Mouse (Mus musculus) hindbrain, embryonic 16.5 days (tissue): ENCODE measurements at regions not wholly inside any gene's neighbourhood (a gene's known extent, or its start where the extent isn't known, plus 50 kb on each side); places are given as distances from the start of the nearest gene placed in this dataset.

Experiments
- ATAC-seq: fragments of 200-750 bp; cut with Nextera tagmentation; 2 replicates; pipeline ENCODE4 v1.8.0; 2017; ENCODE audit warnings: moderate TSS enrichment, moderate library complexity
- H3K27ac ChIP-seq: fragments of 300-500 bp; sonication (generic); 2 replicates; pipeline ENCODE4 v1.5.1; 2014; ENCODE audit warnings: low read depth, mild to moderate bottlenecking, control low read depth, low read length, moderate library complexity
- H3K27me3 ChIP-seq: fragments of 300-500 bp; sonication (generic); replicated peaks from 2 replicates; pipeline ENCODE4 v1.6.1; 2014; ENCODE audit warnings: low read length; ENCODE audit not compliant: control insufficient read depth, insufficient read depth
- H3K36me3 ChIP-seq: fragments of 300-500 bp; sonication (generic); 2 replicates; pipeline ENCODE4 v1.6.1; 2014; ENCODE audit warnings: mild to moderate bottlenecking, low read length, moderate library complexity, mixed read lengths; ENCODE audit not compliant: control insufficient read depth, insufficient read depth
- H3K4me1 ChIP-seq: fragments of 300-500 bp; sonication (generic); 2 replicates; pipeline ENCODE4 v1.6.1; 2014; ENCODE audit warnings: low read depth, low read length; ENCODE audit not compliant: control insufficient read depth, insufficient read depth
- H3K4me2 ChIP-seq: fragments of 300-500 bp; sonication (generic); 2 replicates; pipeline ENCODE4 v1.6.1; 2014; ENCODE audit warnings: mild to moderate bottlenecking, low read length, control low read depth, moderate library complexity
- H3K4me3 ChIP-seq: fragments of 300-500 bp; sonication (generic); 2 replicates; pipeline ENCODE4 v1.5.1; 2014; ENCODE audit warnings: mild to moderate bottlenecking, low read length, control low read depth, moderate library complexity
- H3K9ac ChIP-seq: fragments of 300-500 bp; sonication (generic); 2 replicates; pipeline ENCODE4 v1.6.1; 2014; ENCODE audit warnings: low read depth, mild to moderate bottlenecking, control low read depth, low read length, moderate library complexity
- H3K9me3 ChIP-seq: fragments of 300-500 bp; sonication (generic); 2 replicates; pipeline ENCODE4 v1.6.1; 2014; ENCODE audit warnings: mild to moderate bottlenecking, low read length, moderate library complexity; ENCODE audit not compliant: control insufficient read depth
- WGBS: fragments of 180-500 bp; shearing (Covaris S2); extraction: QIAGEN DNeasy Blood & Tissue Kit; methylation state at CpG from one replicate; pipeline ENCODE4 v1.1.7; 2014; 5-methylcytosine and 5-hydroxymethylcytosine counted together

DNA sequence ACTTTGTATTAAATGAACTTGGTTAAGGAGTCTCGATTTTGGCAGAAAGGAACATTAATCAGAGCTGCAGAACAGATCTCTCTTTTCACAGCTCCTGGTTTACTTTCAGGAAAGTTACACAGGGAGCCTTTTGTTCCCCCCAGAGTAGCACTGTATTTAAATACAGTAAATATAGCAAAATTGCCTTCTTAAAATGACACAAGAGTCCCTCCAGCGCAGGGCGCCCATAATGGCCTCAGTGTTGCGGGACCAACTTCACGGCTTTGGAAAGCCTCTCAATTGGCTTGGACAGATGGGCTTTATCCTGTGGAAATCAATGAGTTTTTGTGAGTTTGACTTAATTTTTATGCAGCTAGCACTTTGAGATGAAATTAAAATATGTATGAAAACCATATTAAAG, 588.3 kb upstream of the Sall1 start:
- Histone ChIP-seq H3K9me3 (no peaks in the 10 kb centered on the region), H3K4me3 (no peak overlapping the region), H3K4me2 (no peak overlapping the region), H3K9ac (no peak overlapping the region), H3K27me3 (0 out of 2 replicates have a peak, but pooled peaks cover 2% of the 10 kb centered on the region), H3K27ac (no peak overlapping the region), H3K4me1 (no peaks in the 10 kb centered on the region), H3K36me3 (no peaks in the 10 kb centered on the region)
- no peak for ATAC-seq
- WGBS, result 68% methylated on average over 5 of the region's 5 CpGs

DNA sequence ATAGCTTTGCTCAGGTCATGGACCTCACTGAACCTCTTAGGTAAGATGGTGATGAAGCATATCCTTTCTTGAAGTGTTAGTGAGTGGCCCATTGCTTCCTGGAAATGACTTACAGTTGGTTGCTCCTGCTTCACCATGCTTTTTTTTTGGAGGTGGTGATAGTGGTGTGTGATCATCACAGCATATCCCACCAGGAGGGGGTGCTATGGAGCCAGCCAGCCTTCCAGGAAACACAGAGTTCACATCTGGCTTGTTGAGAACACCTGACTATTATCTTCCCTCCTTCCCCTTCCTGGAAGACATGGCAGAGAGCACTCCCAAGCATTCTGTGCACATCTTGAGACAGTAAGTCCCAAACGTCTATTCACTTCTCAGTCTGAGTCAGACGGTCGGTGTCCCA, 586.6 kb upstream of the Sall1 start:
- H3K36me3 ChIP-seq, result no peaks in the 10 kb centered on the region
- H3K4me3 ChIP-seq, result no peak overlapping the region
- H3K9ac ChIP-seq, result no peak overlapping the region
- no peak overlapping the region for H3K27ac ChIP-seq
- no peaks in the 10 kb centered on the region for H3K4me1 ChIP-seq
- 0 out of 2 replicates have a peak, but pooled peaks cover 2% of the 10 kb centered on the region for H3K27me3 ChIP-seq
- H3K4me2 ChIP-seq, result no peak overlapping the region
- 83% methylated on average over 3 of the region's 3 CpGs for WGBS
- ATAC-seq, result no peak
- no peaks in the 10 kb centered on the region for H3K9me3 ChIP-seq

- Histone ChIP-seq H3K4me2 (no peak overlapping the region), H3K4me1 (no peaks in the 10 kb centered on the region), H3K36me3 (no peaks in the 10 kb centered on the region), H3K9ac (no peak overlapping the region), H3K27me3 (no peaks in the 10 kb centered on the region), H3K4me3 (no peak overlapping the region), H3K9me3 (no peaks in the 10 kb centered on the region), H3K27ac (no peak overlapping the region)
- no peak for ATAC-seq
- 76% methylated on average over 7 of the region's 7 CpGs for WGBS
Measured at GRCm38 (mm10) chr8:89618089-89618488, 574.1 kb upstream of the Sall1 start.

- WGBS, result 53% methylated on average over 8 of the region's 8 CpGs
- no peak overlapping the region for H3K4me2 ChIP-seq
- ATAC-seq, result no peak
- no peaks in the 10 kb centered on the region for H3K27me3 ChIP-seq
- H3K4me1 ChIP-seq, result no peaks in the 10 kb centered on the region
- H3K27ac ChIP-seq, result no peak overlapping the region
- H3K4me3 ChIP-seq, result no peak overlapping the region
- H3K36me3 ChIP-seq, result no peaks in the 10 kb centered on the region
- no peaks in the 10 kb centered on the region for H3K9me3 ChIP-seq
- H3K9ac ChIP-seq, result no peak overlapping the region
Measured at GRCm38 (mm10) chr8:89615863-89616558, 572.0 kb upstream of the Sall1 start.

DNA sequence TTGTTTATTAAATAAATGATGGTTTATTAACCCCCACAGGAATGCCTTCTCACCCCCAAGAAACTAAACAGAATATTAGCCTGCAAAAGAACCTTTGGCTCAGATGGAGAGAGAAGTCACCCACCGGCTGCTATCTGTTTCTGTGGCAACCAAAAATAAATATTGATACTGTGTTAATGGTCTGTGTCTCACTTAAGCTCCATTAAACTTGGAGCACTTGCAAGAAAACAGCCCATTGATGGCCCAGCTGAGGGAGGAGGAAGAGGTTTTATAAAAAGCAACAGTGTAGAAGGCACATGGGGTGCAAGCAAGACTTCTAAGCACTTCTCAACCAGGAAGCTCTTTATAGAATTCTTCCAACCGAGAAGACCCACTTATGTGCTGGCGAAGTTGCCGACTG, 565.1 kb upstream of the Sall1 start:
- no peak overlapping the region for H3K4me3 ChIP-seq
- H3K4me2 ChIP-seq, result no peak overlapping the region
- WGBS, result 55% methylated on average over 4 of the region's 4 CpGs
- no peaks in the 10 kb centered on the region for H3K4me1 ChIP-seq
- no peak overlapping the region for H3K27ac ChIP-seq
- H3K9ac ChIP-seq, result no peak overlapping the region
- H3K36me3 ChIP-seq, result no peaks in the 10 kb centered on the region
- no peaks in the 10 kb centered on the region for H3K27me3 ChIP-seq
- no peak for ATAC-seq
- no peaks in the 10 kb centered on the region for H3K9me3 ChIP-seq

DNA sequence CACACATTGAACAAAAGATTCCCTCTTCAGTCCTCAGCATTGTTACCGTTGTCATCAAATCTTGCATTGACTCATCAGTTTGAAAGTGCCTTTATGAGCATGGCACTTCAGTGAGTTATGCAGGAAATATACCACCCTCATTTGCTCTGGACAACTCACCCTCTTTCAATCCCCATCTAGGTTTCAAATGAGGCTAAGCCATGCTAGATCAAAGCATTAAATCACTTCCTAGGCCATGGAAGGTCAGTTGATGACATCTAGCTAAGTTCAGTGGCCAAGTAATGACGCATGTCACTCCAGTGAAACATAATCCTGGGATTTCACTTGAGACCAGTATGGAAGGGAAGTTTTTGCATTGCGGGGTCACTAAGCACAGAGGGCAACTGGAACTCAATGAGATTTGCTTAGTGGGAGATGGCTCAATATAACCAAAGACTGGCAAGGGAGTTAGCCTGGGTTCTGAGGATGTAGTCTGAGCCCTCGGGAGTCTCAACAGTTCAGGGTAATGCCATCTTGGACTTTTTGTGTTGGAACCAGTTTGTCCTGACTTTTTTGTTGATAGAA, 562.0 kb upstream of the Sall1 start:
- WGBS, result 90% methylated on average over 4 of the region's 4 CpGs

DNA sequence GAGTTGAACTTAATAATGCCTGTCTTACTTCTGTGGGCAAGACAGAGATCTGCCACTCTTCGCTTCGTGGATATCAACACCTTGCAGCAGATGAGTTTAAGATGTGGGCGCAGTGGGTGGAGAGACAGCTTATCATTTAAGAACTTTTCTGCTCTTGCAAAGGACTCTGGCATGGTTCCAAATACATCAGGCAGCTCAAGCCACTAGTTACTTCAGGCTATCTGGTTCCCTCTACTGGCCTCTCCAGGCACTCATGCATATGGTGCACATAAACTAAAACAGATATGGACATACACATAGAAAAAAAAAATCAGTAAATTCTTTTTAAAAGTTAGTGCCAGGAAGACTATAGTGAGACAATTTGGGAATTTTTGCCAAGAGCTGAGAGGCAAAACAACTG, 560.5 kb upstream of the Sall1 start:
- Histone ChIP-seq H3K36me3 (no peaks in the 10 kb centered on the region), H3K9me3 (no peaks in the 10 kb centered on the region), H3K27ac (no peak overlapping the region), H3K4me1 (no peaks in the 10 kb centered on the region), H3K9ac (no peak overlapping the region), H3K4me2 (no peak overlapping the region), H3K27me3 (no peaks in the 10 kb centered on the region), H3K4me3 (no peak overlapping the region)
- 98% methylated on average over 3 of the region's 3 CpGs for WGBS
- no peak for ATAC-seq

More for the DNA sequence above, 562.0 kb upstream of the Sall1 start:
- no peaks in the 10 kb centered on the region for H3K36me3 ChIP-seq
- H3K9ac ChIP-seq, result no peak overlapping the region
- no peaks in the 10 kb centered on the region for H3K9me3 ChIP-seq
- no peak overlapping the region for H3K4me3 ChIP-seq
- no peak overlapping the region for H3K4me2 ChIP-seq
- ATAC-seq, result no peak
- H3K4me1 ChIP-seq, result no peaks in the 10 kb centered on the region
- no peaks in the 10 kb centered on the region for H3K27me3 ChIP-seq
- no peak overlapping the region for H3K27ac ChIP-seq

GRCm38 (mm10) chr8:89596380-89596779, 552.4 kb upstream of the Sall1 start:
- no peak for ATAC-seq
- Histone ChIP-seq H3K9me3 (no peaks in the 10 kb centered on the region), H3K4me1 (no peaks in the 10 kb centered on the region; the same call in 1 of the 2 replicates), H3K9ac (no peak overlapping the region), H3K27ac (no peak overlapping the region), H3K4me3 (no peak overlapping the region), H3K36me3 (no peaks in the 10 kb centered on the region), H3K27me3 (no peaks in the 10 kb centered on the region), H3K4me2 (no peak overlapping the region)
- WGBS, result 68% methylated on average over 7 of the region's 7 CpGs

DNA sequence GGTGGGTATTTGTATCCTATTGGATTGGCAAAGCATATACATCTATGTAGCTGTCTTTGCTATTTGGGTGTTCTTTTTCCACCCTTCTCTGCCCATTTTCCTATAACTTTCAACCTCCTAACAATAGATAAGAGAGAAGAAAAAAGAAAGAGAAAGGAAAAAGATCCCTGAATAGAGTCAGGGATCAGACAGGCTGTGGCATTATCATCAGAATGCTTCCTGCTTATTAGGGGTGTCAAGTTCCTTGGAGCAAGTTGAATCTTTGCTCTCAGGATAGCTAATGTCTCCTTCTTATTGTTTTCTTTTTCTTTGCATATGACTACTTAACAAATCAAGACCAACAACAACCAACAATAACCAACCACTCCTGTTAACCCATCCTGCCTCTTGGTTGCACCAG, 539.1 kb upstream of the Sall1 start:
- Histone ChIP-seq H3K4me1 (no peaks in the 10 kb centered on the region), H3K9ac (no peak overlapping the region), H3K9me3 (peaks cover 4% of the 10 kb centered on the region; the same call in 1 of the 2 replicates), H3K36me3 (no peaks in the 10 kb centered on the region), H3K27ac (no peak overlapping the region), H3K4me2 (no peak overlapping the region), H3K27me3 (no peaks in the 10 kb centered on the region), H3K4me3 (no peak overlapping the region)
- ATAC-seq, result no peak
